Mouse (Mus musculus) layer of hippocampus, adult 8-10 months (tissue): ENCODE data around the gene 4930426L09Rik. TPM values are rescaled to one million over a fixed set of nuclear protein-coding genes. Genes with fewer than 3 reads are reported as not detected.

Experiments
- DNase-seq, 2 experiments: peaks; one replicate each; pipeline ENCODE4 v3.0.0; 2022; ENCODE audit warnings: low spot score in 2 of 2
- total RNA-seq, 4 experiments: library from RNA; stranded (reverse); gene quantifications; 2 replicates each; pipeline ENCODE4 v1.2.4; 2022

4930426L09Rik gene
- total RNA-seq, 4 experiments from 2014 or later = 0.53 to 1.2 (median 0.96) TPM

DNA sequence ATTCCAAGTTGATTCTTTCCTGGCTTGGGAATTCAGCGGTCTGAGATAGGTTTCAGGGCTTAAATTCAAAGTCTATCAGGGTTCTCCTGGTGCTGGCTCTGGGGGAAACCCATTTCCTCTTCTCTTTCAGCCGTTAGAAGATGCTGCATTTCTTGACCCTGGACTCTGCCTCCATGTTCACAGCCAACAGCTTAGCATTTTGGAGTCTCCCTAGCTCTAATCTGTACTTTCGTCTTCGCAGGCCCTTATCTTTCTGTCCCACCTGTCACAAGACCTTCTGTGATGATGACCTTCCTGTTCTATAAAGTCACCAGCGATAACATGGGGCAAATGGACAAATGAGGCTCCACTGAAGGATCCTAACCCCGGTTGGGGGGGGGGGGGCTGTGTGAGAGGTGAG is 13.3 kb downstream of the 4930426L09Rik start:
- DNase-seq = no peak

DNA sequence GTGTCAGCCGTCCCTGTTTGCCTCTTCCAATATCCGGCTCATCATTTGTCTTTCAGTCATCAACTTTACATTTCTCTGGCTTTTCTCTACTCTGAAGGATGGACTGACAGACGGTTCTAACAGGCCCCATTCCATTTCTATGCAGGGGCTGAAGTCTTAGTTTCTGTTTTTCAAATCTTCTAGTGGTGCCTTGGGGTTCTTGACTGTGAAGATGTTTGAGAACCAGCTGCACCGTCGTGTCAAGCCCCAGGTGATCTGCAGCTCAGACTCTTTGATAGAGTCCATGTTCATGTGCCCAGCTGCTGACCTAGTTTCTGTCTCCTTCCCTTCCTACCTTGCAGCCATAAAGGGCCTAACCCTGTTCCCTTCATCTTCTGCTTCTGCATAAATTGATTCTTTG is 18.2 kb downstream of the 4930426L09Rik start:
- no peak for DNase-seq

DNA sequence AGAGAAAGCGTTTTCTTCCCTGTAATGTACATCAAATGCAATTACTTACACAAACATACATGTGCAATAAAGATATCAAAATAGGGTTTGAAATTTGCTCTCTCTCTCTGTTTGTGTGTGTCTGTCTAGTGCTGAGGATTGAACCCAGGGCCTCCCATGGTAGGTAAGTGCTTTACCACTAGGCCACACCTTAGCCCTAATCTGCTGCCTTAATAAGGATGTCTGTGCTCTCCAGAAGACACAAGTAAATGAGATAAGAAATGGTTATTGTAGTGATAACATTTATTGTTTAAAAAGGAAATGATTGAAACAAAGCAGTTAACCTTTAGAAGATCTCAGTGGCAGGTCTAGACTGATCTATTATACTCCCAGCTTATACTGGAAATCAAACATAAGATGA is 18.7 kb downstream of the 4930426L09Rik start:
- no peak for DNase-seq

DNA sequence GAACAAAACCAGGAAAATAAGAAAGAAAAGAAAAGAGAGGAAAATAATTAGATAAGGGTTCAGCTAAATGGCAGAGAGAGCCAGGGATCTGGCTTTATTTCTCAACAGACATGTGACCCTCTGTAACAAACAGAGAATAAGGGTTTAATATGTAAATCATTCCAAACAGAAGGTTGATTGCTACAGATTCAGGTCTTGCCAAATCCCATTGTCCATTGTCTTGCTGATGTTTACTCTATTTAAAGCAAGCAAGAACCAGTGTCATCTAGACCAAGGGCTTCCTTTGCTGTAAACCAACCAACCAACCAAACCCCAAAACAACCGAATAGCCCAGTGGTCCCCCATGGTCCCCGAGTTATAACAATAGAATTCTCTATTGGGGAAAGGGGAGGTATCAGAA is 19.9 kb downstream of the 4930426L09Rik start:
- no peak for DNase-seq

DNA sequence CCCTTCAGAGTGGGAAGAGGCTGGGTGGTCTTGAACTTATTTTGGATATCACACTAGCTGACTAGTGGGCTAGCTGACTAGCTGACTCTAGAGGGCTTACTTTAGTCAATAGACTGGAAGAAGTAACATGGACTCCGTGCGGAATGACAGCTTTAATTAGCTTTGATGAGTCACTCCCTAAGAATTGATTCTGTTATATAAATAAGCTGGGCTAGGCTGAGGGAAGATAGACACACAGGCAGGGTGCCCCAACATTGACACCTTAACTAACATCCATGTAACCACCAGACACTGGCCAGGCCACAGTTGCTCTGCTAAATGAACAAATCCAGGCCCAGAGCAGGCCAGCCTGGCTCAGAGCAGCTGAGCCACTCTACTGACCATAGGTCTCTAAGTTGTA is 26.7 kb downstream of the 4930426L09Rik start:
- DNase-seq = no peak

DNA sequence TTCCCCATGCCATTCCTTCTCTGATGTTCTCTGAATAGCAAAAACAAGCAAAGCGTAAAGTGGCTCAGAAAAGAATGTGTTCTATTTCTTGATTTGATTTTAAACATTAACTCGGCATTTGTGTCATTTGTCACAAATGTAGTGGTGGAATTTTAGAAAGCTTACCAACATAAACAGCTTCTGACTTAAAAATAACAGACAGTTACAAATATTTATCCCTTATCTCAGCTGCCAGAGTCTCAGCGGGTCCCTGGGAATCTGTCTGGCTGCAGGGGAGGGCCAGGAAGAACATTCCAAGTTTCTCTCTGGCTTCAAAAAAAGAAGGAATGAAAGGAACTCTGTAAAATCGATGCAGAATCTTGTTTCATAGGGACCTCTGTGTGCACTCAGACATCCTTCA is 39.3 kb downstream of the 4930426L09Rik start:
- no peak for DNase-seq

DNA sequence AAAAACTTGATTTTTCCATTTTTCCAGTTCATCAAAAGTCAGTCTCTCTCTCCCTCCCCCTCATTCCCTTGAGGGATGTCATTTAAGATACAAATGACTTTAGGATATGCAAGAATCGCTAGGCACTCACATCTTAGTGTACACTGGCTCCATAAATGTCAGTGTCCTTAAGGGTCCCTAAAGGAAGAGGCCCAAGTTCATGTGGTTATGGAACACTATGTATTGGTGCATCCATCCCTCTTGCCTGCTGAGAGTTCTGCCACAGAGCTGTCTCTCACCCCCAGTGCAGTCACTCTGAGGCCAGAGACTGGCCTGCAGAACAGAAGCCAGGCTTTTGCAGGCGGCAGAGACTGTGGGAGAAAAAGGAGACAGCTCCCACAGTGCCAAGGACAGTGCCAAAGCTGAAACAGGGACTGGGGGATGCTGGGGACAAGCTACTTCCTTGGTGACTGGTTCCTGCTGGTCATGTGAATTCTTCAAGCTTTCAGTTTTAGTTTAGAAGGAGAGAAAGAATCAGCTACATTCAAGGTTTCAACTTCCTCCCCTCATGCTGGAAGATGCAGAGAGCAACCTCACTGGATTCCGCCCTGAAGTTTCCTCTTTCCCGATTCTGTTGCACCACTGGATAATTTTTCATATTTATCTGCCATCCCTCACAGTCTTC is 39.9 kb downstream of the 4930426L09Rik start:
- no peak for DNase-seq

DNA sequence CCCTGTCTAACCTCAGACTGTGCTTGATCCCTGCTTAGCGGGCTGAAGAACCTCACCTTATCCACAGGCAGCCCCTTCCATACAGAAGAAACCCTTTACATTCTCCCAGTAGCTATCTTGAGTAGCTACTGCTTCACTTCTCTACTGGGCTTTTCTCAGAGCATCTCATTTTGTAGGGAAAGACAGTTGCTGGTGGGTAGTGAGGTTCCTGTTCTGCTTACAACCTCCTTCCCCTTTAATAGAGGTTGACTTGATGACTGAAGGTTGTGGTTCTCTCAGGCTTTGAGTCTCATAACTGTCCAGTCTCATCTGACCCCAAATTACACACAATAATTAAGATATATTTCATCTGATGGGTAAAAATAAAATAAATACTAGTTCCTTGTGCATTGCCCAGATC is 50.1 kb downstream of the 4930426L09Rik start:
- no peak for DNase-seq

DNA sequence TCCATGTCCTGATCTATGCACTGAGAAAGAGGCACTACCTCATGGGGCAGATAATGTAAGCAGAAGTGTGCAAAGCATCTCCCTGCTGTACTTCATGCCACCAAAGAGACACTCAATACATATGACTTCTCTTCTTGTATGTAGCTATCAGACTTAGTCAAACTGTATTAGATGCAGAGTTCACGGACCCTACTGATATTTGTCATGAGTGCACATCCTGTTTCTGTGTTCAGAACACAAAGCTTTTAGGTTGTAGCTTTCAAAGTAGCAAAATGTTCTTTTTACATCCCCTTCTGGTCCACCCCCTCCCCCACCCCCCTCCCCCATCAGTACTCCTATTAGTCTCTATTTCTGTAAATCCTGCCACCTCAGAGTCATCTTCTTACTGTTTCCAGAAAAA is 51.2 kb downstream of the 4930426L09Rik start:
- DNase-seq = no peak

Other genes starting within 250 kb of the 4930426L09Rik start
- 10 to 100 TPM; 60.6 to 67.9 (median 63.7) TPM for gene Pip4k2a, start 217 bp upstream of the 4930426L09Rik start, total RNA-seq
- 1 to 10 TPM in 1 of 4 experiments, under 1 TPM in 3; 0.66 to 1.2 (median 0.87) TPM for gene Armc3, start 201.0 kb downstream of the 4930426L09Rik start, total RNA-seq